Mouse (Mus musculus): ENCODE results near the gene Ppil2. TPM values are rescaled to one million over a fixed set of nuclear protein-coding genes. Genes with fewer than 3 reads are reported as not detected.
A peak's percentile ranks its signal among the peaks of the same experiment; 100 is the strongest.

Ppil2 gene
- polyA plus RNA-seq, 1 experiment: 76.6 TPM

DNA sequence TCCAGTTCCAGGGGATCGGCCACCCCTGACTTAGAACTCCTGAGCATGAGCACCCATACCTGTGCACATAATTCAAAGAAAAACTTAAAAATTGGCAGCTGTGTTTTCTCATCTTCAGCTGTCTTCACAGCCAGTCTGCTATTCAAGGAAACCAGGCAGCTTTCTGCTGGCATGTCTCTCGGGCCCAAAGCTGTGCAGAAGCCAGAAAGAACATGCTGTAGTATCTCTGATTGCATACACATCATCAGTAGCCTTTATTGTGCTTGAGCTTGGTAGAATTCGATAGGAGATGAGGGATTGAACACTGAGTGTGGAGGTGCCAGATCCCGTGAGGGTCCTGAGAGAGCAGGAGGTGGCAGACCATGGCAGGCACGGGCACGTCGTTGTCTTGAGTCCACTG, 38.1 kb downstream of the Ppil2 start:
- H3K27me3 ChIP-seq (replicated peaks): peaks cover 45% of the 10 kb centered on the region
- no peak overlapping the region for H3K4me3 ChIP-seq (replicated peaks)
- no peaks in the 10 kb centered on the region for H3K36me3 ChIP-seq (replicated peaks; ENCODE audit: low read length)
- H3K9me3 ChIP-seq: peaks cover 17% of the 10 kb centered on the region
- TF ChIP-seq FLI1 (IDR thresholded peaks at IDR 0.05; ENCODE audit: low read length): no peak
- no peak for TF ChIP-seq GATA1 (IDR thresholded peaks at IDR 0.05; ENCODE audit: borderline replicate concordance, low read length)
- peaks cover 17% of the 10 kb centered on the region for H3K4me1 ChIP-seq

DNA sequence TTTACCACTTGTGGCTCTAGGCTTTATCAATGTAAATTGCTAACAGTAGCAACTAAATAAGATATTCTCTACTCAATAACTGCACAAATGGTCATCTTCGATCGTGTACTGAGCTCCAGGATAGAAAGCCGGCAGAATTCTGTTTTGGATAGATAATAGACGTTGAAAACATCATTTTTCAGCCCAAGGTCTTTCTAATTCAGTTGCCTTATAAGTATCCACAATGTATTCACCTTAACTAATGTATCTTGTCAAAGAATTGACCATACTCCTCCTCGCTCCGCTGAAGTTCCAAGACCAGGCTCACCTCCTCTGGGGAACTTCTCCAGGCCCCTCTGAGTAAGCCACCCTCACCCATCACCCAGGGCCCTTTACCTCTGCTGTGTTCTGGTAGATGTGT, 40.3 kb downstream of the Ppil2 start:
- H3K9me3 ChIP-seq: peaks cover 10% of the 10 kb centered on the region
- peak overlapping the region; percentile 92 for H3K4me3 ChIP-seq (replicated peaks)
- peaks cover 23% of the 10 kb centered on the region for H3K4me1 ChIP-seq
- H3K36me3 ChIP-seq (replicated peaks; ENCODE audit: low read length): no peaks in the 10 kb centered on the region
- H3K27me3 ChIP-seq (replicated peaks): peaks cover 58% of the 10 kb centered on the region
- TF ChIP-seq GATA1 (IDR thresholded peaks at IDR 0.05; ENCODE audit: borderline replicate concordance, low read length) (no peak), FLI1 (IDR thresholded peaks at IDR 0.05; ENCODE audit: low read length) (no peak)

GRCm38 (mm10) chr16:17069511-17070443, 41.3 kb downstream of the Ppil2 start, which contains the start of gene Ypel1:
Ypel1 (plus strand) TSS chr16:17069696.
- peaks cover 65% of the 10 kb centered on the region for H3K27me3 ChIP-seq (replicated peaks)
- peak within 1 kb of the TSS; percentile 92 for H3K4me3 ChIP-seq (replicated peaks)
- no peaks in the 10 kb centered on the region for H3K36me3 ChIP-seq (replicated peaks; ENCODE audit: low read length)
- H3K9me3 ChIP-seq: peaks cover 5% of the 10 kb centered on the region
- H3K4me1 ChIP-seq: peaks cover 23% of the 10 kb centered on the region
- TF ChIP-seq GATA1 (IDR thresholded peaks at IDR 0.05; ENCODE audit: borderline replicate concordance, low read length) (no peak), FLI1 (IDR thresholded peaks at IDR 0.05; ENCODE audit: low read length) (no peak)

- H3K4me1 ChIP-seq: peaks cover 19% of the 10 kb centered on the region
- TF ChIP-seq GATA1 (IDR thresholded peaks at IDR 0.05; ENCODE audit: borderline replicate concordance, low read length) (no peak), FLI1 (IDR thresholded peaks at IDR 0.05; ENCODE audit: low read length) (no peak)
- peaks cover 65% of the 10 kb centered on the region for H3K27me3 ChIP-seq (replicated peaks)
- H3K9me3 ChIP-seq: peaks cover 5% of the 10 kb centered on the region
- H3K36me3 ChIP-seq (replicated peaks; ENCODE audit: low read length): no peaks in the 10 kb centered on the region
- no peak overlapping the region for H3K4me3 ChIP-seq (replicated peaks)
Measured at GRCm38 (mm10) chr16:17067552-17067951, 43.5 kb downstream of the Ppil2 start.

DNA sequence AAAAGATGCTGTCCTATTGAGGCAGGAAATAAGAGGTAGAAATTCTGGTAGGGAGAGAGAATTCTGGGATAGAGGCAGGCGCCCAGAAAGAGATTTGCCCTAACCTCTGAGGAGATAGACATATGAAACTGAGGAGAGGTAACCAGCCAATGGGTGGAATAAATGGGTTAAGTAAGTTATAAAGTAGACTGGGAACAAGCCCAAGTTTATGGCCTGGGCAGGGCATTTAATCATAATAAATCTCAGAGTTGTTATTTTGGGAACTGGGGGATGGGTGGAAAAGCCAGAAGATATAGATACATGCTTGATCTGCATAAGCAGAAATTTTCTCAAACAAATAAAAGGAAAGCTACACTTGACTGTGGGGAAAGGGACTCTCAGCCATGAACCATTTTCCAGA, 48.7 kb downstream of the Ppil2 start:
- Histone ChIP-seq H3K27me3 (replicated peaks) (peaks cover 45% of the 10 kb centered on the region), H3K4me1 (peaks cover 2% of the 10 kb centered on the region; the same call in 1 of the 2 replicates), H3K4me3 (replicated peaks) (no peak overlapping the region), H3K9me3 (no peaks in the 10 kb centered on the region), H3K36me3 (replicated peaks; ENCODE audit: low read length) (no peaks in the 10 kb centered on the region)
- TF ChIP-seq FLI1 (IDR thresholded peaks at IDR 0.05; ENCODE audit: low read length) (no peak), GATA1 (IDR thresholded peaks at IDR 0.05; ENCODE audit: borderline replicate concordance, low read length) (no peak)

GRCm38 (mm10) chr16:17055584-17055983, 55.5 kb downstream of the Ppil2 start:
- H3K9me3 ChIP-seq: no peaks in the 10 kb centered on the region
- no peak overlapping the region for H3K4me3 ChIP-seq (replicated peaks)
- peaks cover 8% of the 10 kb centered on the region for H3K27me3 ChIP-seq (replicated peaks)
- TF ChIP-seq FLI1 (IDR thresholded peaks at IDR 0.05; ENCODE audit: low read length) (no peak), GATA1 (IDR thresholded peaks at IDR 0.05; ENCODE audit: borderline replicate concordance, low read length) (no peak)
- H3K36me3 ChIP-seq (replicated peaks; ENCODE audit: low read length): peaks cover 13% of the 10 kb centered on the region
- H3K4me1 ChIP-seq: no peaks in the 10 kb centered on the region

DNA sequence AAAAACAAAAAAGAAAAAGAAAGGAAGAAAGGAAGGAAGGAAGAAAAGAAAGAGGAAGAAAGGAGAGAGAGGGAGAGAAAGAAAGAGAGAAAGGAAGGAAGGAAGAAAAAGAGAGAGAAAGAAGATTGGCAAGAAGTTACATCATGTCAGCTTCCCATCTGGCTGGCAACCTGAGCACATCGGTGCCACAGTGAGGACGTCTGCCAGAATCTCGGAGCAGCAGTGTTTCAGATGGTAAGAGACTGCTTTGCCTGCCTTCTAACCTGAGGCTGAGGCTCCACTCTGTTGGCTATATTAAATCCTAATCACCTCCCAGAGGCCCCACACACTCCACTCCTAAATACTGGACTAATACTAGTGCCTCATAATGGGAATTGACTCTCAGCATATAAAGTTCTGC, 57.2 kb downstream of the Ppil2 start:
- Histone ChIP-seq H3K9me3 (no peaks in the 10 kb centered on the region), H3K36me3 (replicated peaks; ENCODE audit: low read length) (peaks cover 28% of the 10 kb centered on the region), H3K4me3 (replicated peaks) (no peak overlapping the region), H3K27me3 (replicated peaks) (no peaks in the 10 kb centered on the region), H3K4me1 (no peaks in the 10 kb centered on the region)
- no peak for TF ChIP-seq FLI1 (IDR thresholded peaks at IDR 0.05; ENCODE audit: low read length)
- no peak for TF ChIP-seq GATA1 (IDR thresholded peaks at IDR 0.05; ENCODE audit: borderline replicate concordance, low read length)

GRCm38 (mm10) chr16:17052087-17052486, 59.0 kb downstream of the Ppil2 start:
- TF ChIP-seq GATA1 (IDR thresholded peaks at IDR 0.05; ENCODE audit: borderline replicate concordance, low read length) (no peak), FLI1 (IDR thresholded peaks at IDR 0.05; ENCODE audit: low read length) (no peak)
- Histone ChIP-seq H3K4me3 (replicated peaks) (no peak overlapping the region), H3K36me3 (replicated peaks; ENCODE audit: low read length) (peaks cover 47% of the 10 kb centered on the region), H3K27me3 (replicated peaks) (no peaks in the 10 kb centered on the region), H3K9me3 (no peaks in the 10 kb centered on the region), H3K4me1 (no peaks in the 10 kb centered on the region)

DNA sequence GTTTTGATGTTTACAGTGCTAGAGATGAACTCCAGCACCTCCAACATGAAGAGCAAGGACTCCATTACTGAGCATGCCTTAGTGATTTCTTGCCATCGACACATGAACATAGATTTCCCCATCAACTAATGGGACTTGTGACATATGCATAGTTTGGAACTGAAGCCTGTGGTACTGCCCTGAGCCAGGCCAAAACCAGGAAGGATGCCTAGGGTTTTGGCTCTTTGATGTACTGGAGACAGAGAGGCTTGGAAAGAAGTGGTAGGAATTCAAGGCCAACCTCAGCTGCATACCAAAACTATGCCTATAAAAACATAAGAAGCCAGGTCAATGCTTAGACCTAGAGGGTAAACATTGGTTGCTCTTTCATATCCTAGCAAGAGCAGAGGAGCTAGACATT, 61.2 kb downstream of the Ppil2 start:
- no peaks in the 10 kb centered on the region for H3K4me1 ChIP-seq
- no peaks in the 10 kb centered on the region for H3K27me3 ChIP-seq (replicated peaks)
- no peak overlapping the region for H3K4me3 ChIP-seq (replicated peaks)
- peaks cover 68% of the 10 kb centered on the region for H3K36me3 ChIP-seq (replicated peaks; ENCODE audit: low read length)
- H3K9me3 ChIP-seq: no peaks in the 10 kb centered on the region
- no peak for TF ChIP-seq GATA1 (IDR thresholded peaks at IDR 0.05; ENCODE audit: borderline replicate concordance, low read length)
- no peak for TF ChIP-seq FLI1 (IDR thresholded peaks at IDR 0.05; ENCODE audit: low read length)

DNA sequence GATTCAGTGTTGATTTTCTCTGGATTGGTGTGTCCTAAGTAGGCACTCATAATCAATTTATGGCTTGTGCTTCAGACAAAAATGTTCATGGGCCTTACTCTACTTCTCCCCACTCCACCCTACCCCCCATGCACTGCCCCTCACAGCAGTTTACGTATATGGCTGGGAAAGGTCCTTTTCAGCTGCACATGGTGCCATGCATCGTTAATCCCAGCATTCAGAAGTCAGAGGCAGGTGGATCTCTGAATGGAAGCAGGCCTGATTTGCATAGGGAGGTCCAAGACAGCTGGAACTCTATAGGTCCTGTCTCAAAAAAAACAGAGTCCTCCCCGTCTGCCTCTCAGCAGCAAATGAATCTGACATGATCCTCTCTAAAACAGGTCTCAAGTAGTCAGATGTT, 65.8 kb downstream of the Ppil2 start:
- TF ChIP-seq GATA1 (IDR thresholded peaks at IDR 0.05; ENCODE audit: borderline replicate concordance, low read length): no peak
- TF ChIP-seq FLI1 (IDR thresholded peaks at IDR 0.05; ENCODE audit: low read length): no peak
- H3K4me3 ChIP-seq (replicated peaks): no peak overlapping the region
- no peaks in the 10 kb centered on the region; the same call in 1 of the 2 replicates for H3K4me1 ChIP-seq
- no peaks in the 10 kb centered on the region for H3K9me3 ChIP-seq
- peaks cover 96% of the 10 kb centered on the region for H3K36me3 ChIP-seq (replicated peaks; ENCODE audit: low read length)
- no peaks in the 10 kb centered on the region for H3K27me3 ChIP-seq (replicated peaks)

All from megakaryocyte, embryonic 14.5 days (primary cell).